Mouse (Mus musculus): Measurements from ENCODE around the gene Map3k12.

The Map3k12 gene

GRCm38 (mm10) chr15:102502254-102502840 is 14.5 kb downstream of the Map3k12 start:
- DNase-seq = no peak

GRCm38 (mm10) chr15:102501084-102501814 is 15.6 kb downstream of the Map3k12 start:
- DNase-seq = no peak

GRCm38 (mm10) chr15:102500479-102500878 is 16.4 kb downstream of the Map3k12 start:
- DNase-seq = no peak

GRCm38 (mm10) chr15:102499851-102500250 is 17.0 kb downstream of the Map3k12 start:
- no peak for DNase-seq

GRCm38 (mm10) chr15:102499370-102499769 is 17.5 kb downstream of the Map3k12 start:
- no peak for DNase-seq

- no peak for DNase-seq
Observed at GRCm38 (mm10) chr15:102498322-102498721, 18.5 kb downstream of the Map3k12 start.

GRCm38 (mm10) chr15:102487664-102488063 is 29.2 kb downstream of the Map3k12 start:
- DNase-seq = no peak

GRCm38 (mm10) chr15:102485853-102486252 is 31.0 kb downstream of the Map3k12 start:
- no peak for DNase-seq

GRCm38 (mm10) chr15:102483136-102483535 is 33.7 kb downstream of the Map3k12 start:
- DNase-seq = no peak

- no peak for DNase-seq
Observed at GRCm38 (mm10) chr15:102474520-102474919, 42.3 kb downstream of the Map3k12 start.

GRCm38 (mm10) chr15:102473246-102473645 is 43.6 kb downstream of the Map3k12 start:
- DNase-seq = no peak

- DNase-seq = no peak
Observed at GRCm38 (mm10) chr15:102471727-102472126, 45.1 kb downstream of the Map3k12 start.

GRCm38 (mm10) chr15:102471295-102471645 is 45.6 kb downstream of the Map3k12 start:
- DNase-seq = no peak

GRCm38 (mm10) chr15:102470605-102471294 is 46.1 kb downstream of the Map3k12 start:
- DNase-seq = peak; percentile 91

GRCm38 (mm10) chr15:102470183-102470604 is 46.7 kb downstream of the Map3k12 start, which contains the start of gene Pcbp2:
TSS of gene Pcbp2 (plus strand) at chr15:102470539.
- peak; percentile 98 for DNase-seq

- DNase-seq = no peak
Observed at GRCm38 (mm10) chr15:102468675-102469370, 48.0 kb downstream of the Map3k12 start.

- peak; percentile 50 for DNase-seq
Observed at GRCm38 (mm10) chr15:102463666-102464065, 53.2 kb downstream of the Map3k12 start.

GRCm38 (mm10) chr15:102461430-102462075 is 55.3 kb downstream of the Map3k12 start:
- DNase-seq = no peak

- no peak for DNase-seq
Observed at GRCm38 (mm10) chr15:102460971-102461370, 55.9 kb downstream of the Map3k12 start.

GRCm38 (mm10) chr15:102460409-102460808 is 56.5 kb downstream of the Map3k12 start:
- no peak for DNase-seq

- DNase-seq = no peak
Observed at GRCm38 (mm10) chr15:102459847-102460246, 57.0 kb downstream of the Map3k12 start.

GRCm38 (mm10) chr15:102459381-102459780 is 57.5 kb downstream of the Map3k12 start:
- no peak for DNase-seq

- DNase-seq = peak; percentile 96
Observed at GRCm38 (mm10) chr15:102458904-102459317, 58.0 kb downstream of the Map3k12 start, which contains the start of gene Prr13. TSS of gene Prr13 (plus strand) at chr15:102459028.

Data from lung, postnatal 10 days (tissue).